Mouse (Mus musculus): ENCODE data around the gene Adamts12.

Adamts12 gene

DNA sequence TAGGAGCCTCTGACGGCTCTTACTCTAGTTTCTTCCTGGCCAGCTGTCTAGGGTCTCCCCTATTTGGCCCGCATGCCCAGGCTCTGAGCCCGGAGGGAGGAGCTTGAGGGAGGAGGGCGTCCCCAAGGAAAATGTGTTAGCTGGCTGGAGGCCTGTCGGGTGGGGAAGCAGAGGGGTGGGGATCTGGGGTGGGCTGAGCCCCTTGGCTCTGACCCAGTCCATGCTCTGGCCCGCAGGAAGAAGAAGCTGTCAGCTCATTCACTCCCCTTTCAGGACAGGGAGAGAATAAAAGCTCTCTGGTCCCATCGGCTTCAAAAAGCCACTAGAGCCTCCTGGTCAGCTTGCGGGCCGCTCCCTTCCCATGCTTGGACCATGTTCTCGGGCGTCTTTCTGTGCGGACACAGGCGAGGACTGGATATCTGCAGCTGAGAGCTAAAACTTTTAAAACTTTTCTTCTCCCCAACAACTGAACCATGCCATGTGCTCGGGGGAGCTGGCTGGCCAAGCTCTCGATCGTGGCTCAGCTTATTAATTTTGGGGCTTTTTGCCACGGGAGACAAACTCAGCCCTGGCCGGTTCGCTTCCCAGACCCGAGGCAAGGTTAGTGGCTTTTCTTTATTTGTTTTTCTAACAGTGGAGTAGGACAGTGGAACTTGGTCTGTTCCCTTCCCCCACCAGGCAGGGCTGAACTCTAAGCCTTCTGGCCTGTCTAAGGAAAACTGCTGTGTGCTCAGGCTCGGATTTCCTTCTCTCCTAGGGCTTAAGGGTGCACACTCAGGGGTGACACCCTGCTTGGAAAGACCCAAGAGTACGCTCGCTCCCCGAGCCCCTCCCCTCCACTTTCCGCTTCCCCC is at the start of gene Adamts12:
Gene Adamts12 (plus strand): TSS at position 233 of the 854 bp plus-strand sequence.
- no peak for TF ChIP-seq NANOG (IDR thresholded peaks at IDR 0.05; ENCODE audit: borderline replicate concordance, low read length)
- no peak for TF ChIP-seq CTCF (conservative IDR thresholded peaks at IDR 0.05; ENCODE audit: low read length)
- no peak for TF ChIP-seq POU5F1 (IDR thresholded peaks at IDR 0.05; ENCODE audit: borderline replicate concordance, low read length)
- Histone ChIP-seq H3K9me3 (ENCODE audit: low read length) (no peaks in the 10 kb centered on the region), H3K4me1 (replicated peaks; ENCODE audit: low read depth, low read length) (peaks cover 15% of the 10 kb centered on the region), H3K27me3 (ENCODE audit: insufficient read depth, low read length) (no peaks in the 10 kb centered on the region; the same call in 1 of the 2 replicates), H3K36me3 (ENCODE audit: insufficient read depth, low read length) (no peaks in the 10 kb centered on the region), H3K4me3 (replicated peaks; ENCODE audit: low read length) (peak within 1 kb of the TSS; percentile 43; the same call in 1 of the 2 replicates)

GRCm38 (mm10) chr15:11014931-11015330 is 49.7 kb upstream of the Adamts12 start:
- Histone ChIP-seq H3K27me3 (ENCODE audit: insufficient read depth, low read length) (no peaks in the 10 kb centered on the region), H3K36me3 (ENCODE audit: insufficient read depth, low read length) (no peaks in the 10 kb centered on the region), H3K4me1 (replicated peaks; ENCODE audit: low read depth, low read length) (peaks cover 12% of the 10 kb centered on the region), H3K4me3 (replicated peaks; ENCODE audit: low read length) (no peak overlapping the region), H3K9me3 (ENCODE audit: low read length) (no peaks in the 10 kb centered on the region; the same call in 1 of the 2 replicates)
- TF ChIP-seq CTCF (conservative IDR thresholded peaks at IDR 0.05; ENCODE audit: low read length) (no peak), POU5F1 (IDR thresholded peaks at IDR 0.05; ENCODE audit: borderline replicate concordance, low read length) (no peak), NANOG (IDR thresholded peaks at IDR 0.05; ENCODE audit: borderline replicate concordance, low read length) (no peak)

DNA sequence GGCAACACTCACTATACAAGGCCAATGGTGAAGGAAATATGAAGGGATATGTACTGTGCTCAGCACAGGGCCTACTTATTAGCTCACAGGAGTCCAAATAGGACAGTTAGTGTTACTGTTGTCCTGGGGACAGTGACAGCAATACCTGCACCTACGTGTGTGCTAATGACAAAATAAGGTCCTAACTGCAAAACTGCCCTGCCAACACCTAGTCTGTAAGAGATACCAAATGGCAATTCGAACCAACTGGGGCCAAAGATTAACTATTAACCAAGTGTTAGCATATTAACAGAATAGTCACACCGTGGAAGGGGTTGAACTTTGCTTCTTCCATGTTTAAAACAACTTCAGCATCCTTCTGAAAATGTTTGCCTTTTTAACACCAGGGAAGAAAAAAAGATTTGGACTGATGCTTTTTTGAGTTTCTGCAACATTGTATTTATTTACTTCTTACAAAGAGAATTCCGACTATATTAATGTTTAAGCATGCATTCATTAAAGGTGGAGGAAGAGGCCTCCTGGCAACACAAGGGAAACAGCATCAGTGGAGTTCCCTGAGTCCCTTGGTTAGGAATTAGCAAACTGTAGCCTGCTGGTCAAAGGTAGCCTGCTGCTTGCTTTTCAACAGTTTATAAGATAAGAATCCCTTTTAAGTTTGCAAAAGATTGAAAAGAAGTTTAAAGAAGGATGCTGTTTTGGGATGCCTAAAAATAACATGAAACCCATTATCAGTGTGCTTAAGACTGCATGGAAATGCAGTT is 37.6 kb upstream of the Adamts12 start:
- Histone ChIP-seq H3K36me3 (ENCODE audit: insufficient read depth, low read length) (no peaks in the 10 kb centered on the region), H3K27me3 (ENCODE audit: insufficient read depth, low read length) (peaks cover 19% of the 10 kb centered on the region), H3K9me3 (ENCODE audit: low read length) (no peaks in the 10 kb centered on the region), H3K4me3 (replicated peaks; ENCODE audit: low read length) (no peak overlapping the region), H3K4me1 (replicated peaks; ENCODE audit: low read depth, low read length) (no peaks in the 10 kb centered on the region)
- no peak for TF ChIP-seq CTCF (conservative IDR thresholded peaks at IDR 0.05; ENCODE audit: low read length)
- TF ChIP-seq POU5F1 (IDR thresholded peaks at IDR 0.05; ENCODE audit: borderline replicate concordance, low read length): no peak
- TF ChIP-seq NANOG (IDR thresholded peaks at IDR 0.05; ENCODE audit: borderline replicate concordance, low read length): no peak

- Histone ChIP-seq H3K4me3 (replicated peaks; ENCODE audit: low read length) (no peak overlapping the region), H3K36me3 (ENCODE audit: insufficient read depth, low read length) (no peaks in the 10 kb centered on the region), H3K4me1 (replicated peaks; ENCODE audit: low read depth, low read length) (peaks cover 1% of the 10 kb centered on the region; the same call in 1 of the 2 replicates), H3K9me3 (ENCODE audit: low read length) (no peaks in the 10 kb centered on the region), H3K27me3 (ENCODE audit: insufficient read depth, low read length) (peaks cover 39% of the 10 kb centered on the region)
- TF ChIP-seq POU5F1 (IDR thresholded peaks at IDR 0.05; ENCODE audit: borderline replicate concordance, low read length): no peak
- TF ChIP-seq CTCF (conservative IDR thresholded peaks at IDR 0.05; ENCODE audit: low read length): no peak
- TF ChIP-seq NANOG (IDR thresholded peaks at IDR 0.05; ENCODE audit: borderline replicate concordance, low read length): no peak
These were observed 34.4 kb upstream of the Adamts12 start for GRCm38 (mm10) chr15:11030188-11030587.

- TF ChIP-seq CTCF (conservative IDR thresholded peaks at IDR 0.05; ENCODE audit: low read length) (no peak), POU5F1 (IDR thresholded peaks at IDR 0.05; ENCODE audit: borderline replicate concordance, low read length) (no peak), NANOG (IDR thresholded peaks at IDR 0.05; ENCODE audit: borderline replicate concordance, low read length) (no peak)
These were observed 28.6 kb upstream of the Adamts12 start for GRCm38 (mm10) chr15:11035947-11036474.

DNA sequence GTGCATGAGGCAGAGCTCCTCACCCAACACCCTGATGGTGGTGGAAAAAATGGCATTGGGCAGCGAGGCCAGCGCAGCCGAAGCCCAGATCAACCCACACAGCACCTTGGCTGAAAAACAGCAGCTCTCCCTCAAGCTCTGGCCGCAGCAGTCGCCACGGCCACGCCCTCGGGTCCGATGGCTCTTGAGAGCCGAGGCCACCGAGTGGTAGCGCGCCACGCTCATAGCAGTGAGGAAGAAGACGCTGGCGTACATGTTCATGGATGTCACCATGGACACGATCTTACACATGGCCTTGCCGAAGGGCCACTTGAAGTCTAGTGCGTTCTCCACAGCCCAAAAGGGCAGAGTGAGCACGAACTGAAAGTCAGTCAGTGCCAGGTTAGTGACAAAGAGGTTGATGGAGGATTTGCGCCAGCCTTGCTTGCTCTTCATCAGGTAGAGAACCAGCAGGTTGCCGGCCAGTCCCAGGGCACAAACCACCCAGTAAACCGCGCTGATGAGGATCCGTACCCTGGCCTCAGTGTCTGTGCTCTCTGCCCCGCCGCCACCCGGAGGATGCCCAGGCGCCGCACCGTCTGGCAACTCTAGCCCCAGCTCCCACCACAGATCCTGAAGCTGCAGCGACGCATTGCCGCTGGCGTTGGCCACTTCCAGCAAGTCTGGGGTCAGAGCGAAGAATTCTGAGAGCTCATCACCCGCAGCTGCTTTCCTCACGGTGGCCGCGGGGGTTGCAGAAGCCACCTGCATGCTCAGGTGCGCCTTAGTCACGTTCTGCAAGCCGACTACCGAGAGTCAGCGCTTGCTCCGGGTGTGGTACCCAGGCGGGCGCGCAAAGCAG is 27.8 kb upstream of the Adamts12 start:
- H3K36me3 ChIP-seq (ENCODE audit: insufficient read depth, low read length): no peaks in the 10 kb centered on the region
- H3K4me3 ChIP-seq (replicated peaks; ENCODE audit: low read length): peak overlapping the region; percentile 71
- peaks cover 33% of the 10 kb centered on the region for H3K4me1 ChIP-seq (replicated peaks; ENCODE audit: low read depth, low read length)
- no peak for TF ChIP-seq NANOG (IDR thresholded peaks at IDR 0.05; ENCODE audit: borderline replicate concordance, low read length)
- peaks cover 74% of the 10 kb centered on the region for H3K27me3 ChIP-seq (ENCODE audit: insufficient read depth, low read length)
- H3K9me3 ChIP-seq (ENCODE audit: low read length): no peaks in the 10 kb centered on the region

More at GRCm38 (mm10) chr15:11035947-11036474, 28.6 kb upstream of the Adamts12 start:
- H3K4me3 ChIP-seq (replicated peaks; ENCODE audit: low read length): peak overlapping the region; percentile 71
- H3K27me3 ChIP-seq (ENCODE audit: insufficient read depth, low read length): peaks cover 77% of the 10 kb centered on the region
- no peaks in the 10 kb centered on the region for H3K9me3 ChIP-seq (ENCODE audit: low read length)
- H3K4me1 ChIP-seq (replicated peaks; ENCODE audit: low read depth, low read length): peaks cover 33% of the 10 kb centered on the region
- no peaks in the 10 kb centered on the region for H3K36me3 ChIP-seq (ENCODE audit: insufficient read depth, low read length)

DNA sequence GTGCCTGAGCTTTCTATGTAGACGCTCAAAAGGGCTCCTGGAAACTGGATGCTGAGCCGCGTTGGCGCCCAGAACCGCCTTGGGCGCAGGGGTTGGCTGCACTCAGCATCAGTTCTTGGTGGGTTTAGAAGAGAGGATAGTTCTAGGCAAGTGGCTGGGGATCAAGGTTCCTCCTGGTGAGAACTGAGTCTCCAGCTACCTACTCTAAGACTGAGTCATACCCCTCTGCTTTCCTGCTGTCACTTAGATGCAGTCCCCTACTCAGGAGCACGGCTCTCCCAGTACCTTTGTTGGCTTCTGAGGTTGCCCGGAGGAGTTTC is 27.3 kb upstream of the Adamts12 start:
- H3K9me3 ChIP-seq (ENCODE audit: low read length): no peaks in the 10 kb centered on the region
- TF ChIP-seq POU5F1 (IDR thresholded peaks at IDR 0.05; ENCODE audit: borderline replicate concordance, low read length) (no peak), NANOG (IDR thresholded peaks at IDR 0.05; ENCODE audit: borderline replicate concordance, low read length) (no peak), CTCF (conservative IDR thresholded peaks at IDR 0.05; ENCODE audit: low read length) (no peak)
- peak overlapping the region; percentile 71 for H3K4me3 ChIP-seq (replicated peaks; ENCODE audit: low read length)
- peaks cover 68% of the 10 kb centered on the region for H3K27me3 ChIP-seq (ENCODE audit: insufficient read depth, low read length)
- H3K36me3 ChIP-seq (ENCODE audit: insufficient read depth, low read length): no peaks in the 10 kb centered on the region
- H3K4me1 ChIP-seq (replicated peaks; ENCODE audit: low read depth, low read length): peaks cover 33% of the 10 kb centered on the region

Measured in E14TG2a.4 (cell line).